Mouse (Mus musculus): ENCODE data around the gene 1110004F10Rik. TPM values are rescaled to one million over a fixed set of nuclear protein-coding genes. Genes with fewer than 3 reads are reported as not detected.

1110004F10Rik gene
- total RNA-seq, 2 experiments from 2014 or later = 80.6 to 84.0 TPM

GRCm38 (mm10) chr7:116093466-116093850 lies 54.3 kb downstream of the 1110004F10Rik start:
- DNase-seq = no peak

- peak; percentile 23 for DNase-seq
Measured at GRCm38 (mm10) chr7:116099952-116100528, 60.8 kb downstream of the 1110004F10Rik start.

GRCm38 (mm10) chr7:116103091-116103490 lies 63.9 kb downstream of the 1110004F10Rik start:
- no peak for DNase-seq

GRCm38 (mm10) chr7:116110661-116111060 lies 71.5 kb downstream of the 1110004F10Rik start:
- no peak for DNase-seq

GRCm38 (mm10) chr7:116111546-116111945 lies 72.3 kb downstream of the 1110004F10Rik start:
- DNase-seq = no peak

- no peak for DNase-seq
Measured at GRCm38 (mm10) chr7:116115216-116115930, 76.2 kb downstream of the 1110004F10Rik start.

GRCm38 (mm10) chr7:116115991-116116390 lies 76.8 kb downstream of the 1110004F10Rik start:
- DNase-seq = no peak

GRCm38 (mm10) chr7:116119306-116119857 lies 80.2 kb downstream of the 1110004F10Rik start:
- no peak for DNase-seq

GRCm38 (mm10) chr7:116120737-116121136 lies 81.5 kb downstream of the 1110004F10Rik start:
- no peak for DNase-seq

- DNase-seq = no peak
Measured at GRCm38 (mm10) chr7:116121202-116121601, 82.0 kb downstream of the 1110004F10Rik start.

- no peak for DNase-seq
Measured at GRCm38 (mm10) chr7:116122981-116123596, 83.9 kb downstream of the 1110004F10Rik start.

GRCm38 (mm10) chr7:116123597-116123985 lies 84.4 kb downstream of the 1110004F10Rik start:
- no peak for DNase-seq

GRCm38 (mm10) chr7:116124057-116124456 lies 84.9 kb downstream of the 1110004F10Rik start:
- no peak for DNase-seq

- DNase-seq = no peak
Measured at GRCm38 (mm10) chr7:116125671-116126070, 86.5 kb downstream of the 1110004F10Rik start.

- DNase-seq = no peak
Measured at GRCm38 (mm10) chr7:116127052-116127451, 87.9 kb downstream of the 1110004F10Rik start.

- no peak for DNase-seq
Measured at GRCm38 (mm10) chr7:116128286-116128685, 89.1 kb downstream of the 1110004F10Rik start.

- no peak for DNase-seq
Measured at GRCm38 (mm10) chr7:116129374-116129773, 90.2 kb downstream of the 1110004F10Rik start.

GRCm38 (mm10) chr7:116131390-116131789 lies 92.2 kb downstream of the 1110004F10Rik start:
- DNase-seq = no peak

- peak; percentile 89 for DNase-seq
Measured at GRCm38 (mm10) chr7:116132078-116132477, 92.9 kb downstream of the 1110004F10Rik start.

GRCm38 (mm10) chr7:116134413-116135292 lies 95.5 kb downstream of the 1110004F10Rik start:
- peak; percentile 52 for DNase-seq

- DNase-seq = no peak
Measured at GRCm38 (mm10) chr7:116137149-116137548, 98.0 kb downstream of the 1110004F10Rik start.

- DNase-seq = no peak
Measured at GRCm38 (mm10) chr7:116137671-116138070, 98.5 kb downstream of the 1110004F10Rik start.

Measured in heart, postnatal 4 days (tissue).